Comparison of ENCODE assay signal across 12 mouse cellular contexts in the genomic region with DNA sequence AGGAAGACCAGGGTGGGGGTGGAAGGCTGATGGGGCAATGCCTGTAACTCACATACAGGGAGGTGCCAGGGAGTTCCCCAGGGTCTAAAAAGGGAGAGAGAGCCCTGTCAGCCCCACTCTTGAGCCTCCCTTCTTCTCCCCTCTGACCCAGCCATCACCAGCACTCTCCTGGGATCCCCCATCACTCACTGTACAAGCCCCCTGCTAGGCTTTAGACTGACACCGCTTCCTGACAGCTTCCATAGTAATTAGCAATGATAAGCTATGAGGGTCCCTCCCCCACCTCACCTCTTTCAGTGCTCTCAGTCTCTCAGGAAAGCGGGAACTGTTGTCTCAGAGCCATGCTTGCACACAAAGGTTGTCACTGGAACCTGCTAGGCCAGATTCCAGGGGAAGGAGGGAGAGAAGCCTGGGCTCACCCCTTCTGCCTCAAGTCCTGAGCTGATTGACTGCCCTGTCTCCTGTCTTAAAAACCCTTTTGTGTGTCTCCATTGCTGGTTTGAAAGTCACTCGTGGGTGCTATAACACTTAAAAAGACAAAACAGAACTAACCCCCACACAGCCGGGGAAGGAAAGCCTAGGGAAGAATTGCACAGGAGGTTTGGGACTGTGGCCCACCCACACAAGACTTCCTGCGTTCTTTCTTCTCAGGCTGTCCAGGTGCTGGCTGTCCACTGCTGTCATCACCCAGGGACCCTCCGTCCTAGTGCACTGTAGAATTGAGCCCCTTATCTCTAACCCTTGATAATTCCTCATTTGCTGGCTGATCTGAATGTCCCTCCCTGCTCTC. TPM values are rescaled to one million over a fixed set of nuclear protein-coding genes. Genes with fewer than 3 reads are reported as not detected.
DNase-seq lines count a peak whose midpoint lies in the region; ATAC-seq and TF ChIP-seq lines count a peak whose summit lies in the region.
"Had no signal": no experiment of that assay in that cellular context is flagged by ENCODE, and none has a peak within 500 bp of the region (broad histone marks: within the 10 kb centered on the region; RNA-seq: fewer than 3 reads in every experiment).

No protein-coding gene starts in this region.

- 45% methylated on average over 6 of the region's 6 CpGs for WGBS in midbrain, embryonic 10.5 days
- WGBS in midbrain, postnatal 0 days, result 33% methylated on average over 6 of the region's 6 CpGs
- 24% methylated on average over 6 of the region's 6 CpGs for WGBS in hindbrain, embryonic 12.5 days
- WGBS in stomach, embryonic 16.5 days, result 21% methylated on average over 6 of the region's 6 CpGs

- H3K4me2 ChIP-seq in midbrain, postnatal 0 days (ENCODE audit: low read depth, low read length, poor library complexity, severe bottlenecking), result no peak overlapping the region
- H3K4me2 ChIP-seq in hindbrain, embryonic 12.5 days (replicated peaks), result no peak overlapping the region
- H3K4me2 ChIP-seq in stomach, embryonic 16.5 days (ENCODE audit: low read depth, low read length), result 0 out of 2 replicates have a peak overlapping the region, but pooled peaks have one; percentile 14
- H3K4me2 ChIP-seq: liver, embryonic 12.5 days had no signal

- peak overlapping the region; percentile 69 for H3K27ac ChIP-seq in midbrain, embryonic 10.5 days (replicated peaks)
- no peak overlapping the region for H3K27ac ChIP-seq in midbrain, postnatal 0 days (ENCODE audit: low read depth, low read length)
- peak overlapping the region; percentile 0; the same call in 1 of the 2 replicates for H3K27ac ChIP-seq in hindbrain, embryonic 12.5 days
- peak overlapping the region; percentile 63; the same call in 1 of the 2 replicates for H3K27ac ChIP-seq in stomach, embryonic 16.5 days (ENCODE audit: low read length)
- H3K27ac ChIP-seq: liver, embryonic 12.5 days had no signal

- no peak for TF ChIP-seq CTCF in midbrain, postnatal 0 days (IDR thresholded peaks at IDR 0.05)

- H3K36me3 ChIP-seq in midbrain, embryonic 10.5 days, result no peaks in the 10 kb centered on the region
- no peaks in the 10 kb centered on the region for H3K36me3 ChIP-seq in midbrain, postnatal 0 days (ENCODE audit: insufficient read depth, low read length)
- H3K36me3 ChIP-seq in hindbrain, embryonic 12.5 days, result no peaks in the 10 kb centered on the region
- H3K36me3 ChIP-seq in stomach, embryonic 16.5 days (ENCODE audit: control insufficient read depth, insufficient read depth, low read length), result peaks cover 3% of the 10 kb centered on the region; the same call in 1 of the 2 replicates
- H3K36me3 ChIP-seq: liver, embryonic 12.5 days had no signal

- DNase-seq in frontal cortex, postnatal 36 days (ENCODE audit: low spot score in 2 of 2), result no peak
- DNase-seq in midbrain, embryonic 10.5 days (ENCODE audit: low spot score), result no peak
- no peak for DNase-seq in midbrain, postnatal 0 days (ENCODE audit: low spot score)
- no peak for DNase-seq in cerebellum, adult 11-12 months
- DNase-seq: cerebellum, postnatal 25 days; gastrocnemius, postnatal 10 days had no signal

- no peak overlapping the region for H3K9ac ChIP-seq in midbrain, postnatal 0 days (replicated peaks; ENCODE audit: low read length, poor library complexity, severe bottlenecking)
- no peak overlapping the region for H3K9ac ChIP-seq in hindbrain, embryonic 12.5 days
- H3K9ac ChIP-seq in stomach, embryonic 16.5 days (ENCODE audit: low read length), result 0 out of 2 replicates have a peak overlapping the region, but pooled peaks have one; percentile 14
- H3K9ac ChIP-seq: liver, embryonic 12.5 days had no signal

- no peaks in the 10 kb centered on the region for H3K27me3 ChIP-seq in midbrain, embryonic 10.5 days (ENCODE audit: low read depth, poor library complexity, severe bottlenecking)
- no peaks in the 10 kb centered on the region for H3K27me3 ChIP-seq in midbrain, postnatal 0 days (ENCODE audit: insufficient read depth, low read length)
- no peaks in the 10 kb centered on the region for H3K27me3 ChIP-seq in hindbrain, embryonic 12.5 days
- H3K27me3 ChIP-seq in stomach, embryonic 16.5 days (ENCODE audit: control insufficient read depth, insufficient read depth, low read length), result no peaks in the 10 kb centered on the region

- no peak overlapping the region for H3K4me3 ChIP-seq in midbrain, embryonic 10.5 days
- no peak overlapping the region for H3K4me3 ChIP-seq in midbrain, postnatal 0 days (ENCODE audit: low read depth, low read length)
- H3K4me3 ChIP-seq in hindbrain, embryonic 12.5 days, result no peak overlapping the region
- no peak overlapping the region for H3K4me3 ChIP-seq in stomach, embryonic 16.5 days (replicated peaks; ENCODE audit: low read length)
- H3K4me3 ChIP-seq: liver, embryonic 12.5 days; myocyte had no signal

- peaks cover 28% of the 10 kb centered on the region for H3K4me1 ChIP-seq in midbrain, embryonic 10.5 days
- H3K4me1 ChIP-seq in midbrain, postnatal 0 days (ENCODE audit: insufficient read depth, low read length), result no peaks in the 10 kb centered on the region
- H3K4me1 ChIP-seq in hindbrain, embryonic 12.5 days, result peaks cover 12% of the 10 kb centered on the region
- peaks cover 3% of the 10 kb centered on the region for H3K4me1 ChIP-seq in stomach, embryonic 16.5 days (ENCODE audit: control insufficient read depth, insufficient read depth, low read length)

- ATAC-seq in frontal cortex, adult (ENCODE audit: low TSS enrichment), result peak; percentile 38; the same call in 1 of the 2 replicates
- ATAC-seq in midbrain, postnatal 0 days (ENCODE audit: low FRiP score), result no peak
- ATAC-seq in hindbrain, embryonic 12.5 days (ENCODE audit: low FRiP score), result peak; percentile 58; the same call in 1 of the 2 replicates
- ATAC-seq in stomach, embryonic 16.5 days (ENCODE audit: insufficient read depth, low FRiP score), result peak; percentile 74; the same call in 1 of the 2 replicates
- ATAC-seq in activated CD4-positive, CD25-positive, alpha-beta regulatory T cell, adult 4 months, result no peak
- ATAC-seq: liver, embryonic 12.5 days had no signal

- H3K9me3 ChIP-seq in midbrain, embryonic 10.5 days (replicated peaks), result peaks cover 10% of the 10 kb centered on the region; the same call in 1 of the 2 replicates
- H3K9me3 ChIP-seq in midbrain, postnatal 0 days (ENCODE audit: low read length), result no peaks in the 10 kb centered on the region
- no peaks in the 10 kb centered on the region for H3K9me3 ChIP-seq in hindbrain, embryonic 12.5 days (replicated peaks)
- no peaks in the 10 kb centered on the region for H3K9me3 ChIP-seq in stomach, embryonic 16.5 days (replicated peaks; ENCODE audit: control insufficient read depth, low read length)
- H3K9me3 ChIP-seq: liver, embryonic 12.5 days had no signal

RNA-seq across cellular contexts. Expression of gene Mb, which starts 5.7 kb away (rescaled TPM):
- polyA plus RNA-seq in midbrain, embryonic 10.5 days (2016; fragmentation: Nextera tagmentation; extraction: Ambion mirVana), result 0.16 and 0.25 TPM in 2 replicates
- total RNA-seq in midbrain, postnatal 0 days (2014; rRNA removed), result 0.66 TPM in 1 of 2 replicates, not detected in the other
- polyA plus RNA-seq in midbrain, postnatal 0 days (2015; fragmentation: Nextera tagmentation; extraction: Ambion mirVana), result 0.53 and 0.69 TPM in 2 replicates
- 0.80 and 2.5 TPM in 2 replicates for polyA plus RNA-seq in hindbrain, embryonic 12.5 days (2016; fragmentation: Nextera tagmentation; extraction: Ambion mirVana)
- polyA plus RNA-seq in stomach, embryonic 16.5 days (2015; fragmentation: Nextera tagmentation; extraction: Ambion mirVana), result 1.6 and 2.5 TPM in 2 replicates
- polyA plus RNA-seq in activated CD4-positive, CD25-positive, alpha-beta regulatory T cell, adult 4 months (2017; shearing (Covaris generic)), result not detected

RNA-seq across cellular contexts. Expression of gene Apol6, which starts 11.7 kb away (rescaled TPM):
- polyA plus RNA-seq in midbrain, embryonic 10.5 days (2016; fragmentation: Nextera tagmentation; extraction: Ambion mirVana), result not detected in 2 replicates
- 0.14 and 0.16 TPM in 2 replicates for total RNA-seq in midbrain, postnatal 0 days (2014; rRNA removed)
- 0.15 and 0.16 TPM in 2 replicates for polyA plus RNA-seq in midbrain, postnatal 0 days (2015; fragmentation: Nextera tagmentation; extraction: Ambion mirVana)
- polyA plus RNA-seq in hindbrain, embryonic 12.5 days (2016; fragmentation: Nextera tagmentation; extraction: Ambion mirVana), result not detected in 2 replicates
- 0.06 and 0.16 TPM in 2 replicates for polyA plus RNA-seq in stomach, embryonic 16.5 days (2015; fragmentation: Nextera tagmentation; extraction: Ambion mirVana)
- not detected for polyA plus RNA-seq in activated CD4-positive, CD25-positive, alpha-beta regulatory T cell, adult 4 months (2017; shearing (Covaris generic))

Comparison
In these comparisons a context has a peak if more than half of its experiments do, and no peak if none do; other contexts are left out.
1. ATAC-seq: peak in frontal cortex, adult (single experiment), hindbrain, embryonic 12.5 days (single experiment) and stomach, embryonic 16.5 days (single experiment); none in midbrain, postnatal 0 days (single experiment) and activated CD4-positive, CD25-positive, alpha-beta regulatory T cell, adult 4 months (single experiment).